Mouse (Mus musculus) urinary bladder, adult 18-20 months (tissue): ENCODE measurements around the gene Ccl24.

Experiments
- DNase-seq, 2 experiments: peaks; one replicate each; pipeline ENCODE4 v3.0.0; 2022; ENCODE audit warnings: low spot score in 2 of 2, mixed read lengths in 2 of 2

Gene Ccl24

DNA sequence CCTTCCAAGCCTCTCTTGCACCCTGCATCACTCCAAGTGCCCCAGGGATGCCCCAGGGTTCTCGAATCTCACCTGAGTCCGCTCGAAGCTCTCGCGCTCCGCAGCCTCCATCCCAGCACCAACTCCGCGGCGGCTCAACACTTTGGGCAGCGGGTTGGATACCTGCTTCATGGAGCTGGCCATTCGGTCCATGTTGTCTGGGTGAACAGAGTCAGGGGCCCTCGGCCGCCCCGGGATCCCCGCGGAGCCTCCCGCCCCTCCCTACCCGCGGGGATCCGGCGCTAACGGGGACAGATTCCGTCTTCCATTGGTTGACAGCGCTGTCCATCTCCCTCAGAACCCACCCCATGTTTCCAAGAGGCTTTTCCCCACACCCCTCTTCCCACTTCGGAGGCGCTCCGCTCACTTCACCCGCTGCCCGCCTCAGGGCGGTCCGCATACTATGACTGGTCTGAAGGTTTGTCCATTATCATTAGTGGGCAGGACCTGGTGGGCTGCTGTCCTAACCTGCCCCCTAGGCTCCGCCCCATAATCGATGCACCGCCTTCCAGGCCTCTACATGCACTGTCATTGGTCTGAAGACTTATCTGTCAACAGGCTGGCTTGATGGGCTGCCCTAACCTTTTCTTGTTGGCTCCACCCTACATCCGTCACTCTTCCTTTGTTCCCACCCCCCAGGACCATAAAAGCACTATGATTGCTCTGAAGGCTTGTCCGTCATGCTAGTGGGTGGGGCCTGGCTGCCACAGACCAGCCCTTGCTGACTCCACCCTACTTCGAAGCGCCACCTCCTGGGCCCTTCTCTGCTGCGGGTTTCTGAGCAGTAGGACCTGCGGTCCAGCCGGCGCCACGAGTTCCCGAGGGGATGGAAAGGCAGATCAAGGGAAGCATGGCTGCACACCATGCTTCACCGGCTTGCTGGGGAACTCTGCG lies 27.7 kb downstream of the Ccl24 start, which contains the start of gene Hip1:
Hip1 (minus strand) TSS at position 256 of the 933 bp plus-strand sequence.
- DNase-seq, result peak; percentile 98 to 99

DNA sequence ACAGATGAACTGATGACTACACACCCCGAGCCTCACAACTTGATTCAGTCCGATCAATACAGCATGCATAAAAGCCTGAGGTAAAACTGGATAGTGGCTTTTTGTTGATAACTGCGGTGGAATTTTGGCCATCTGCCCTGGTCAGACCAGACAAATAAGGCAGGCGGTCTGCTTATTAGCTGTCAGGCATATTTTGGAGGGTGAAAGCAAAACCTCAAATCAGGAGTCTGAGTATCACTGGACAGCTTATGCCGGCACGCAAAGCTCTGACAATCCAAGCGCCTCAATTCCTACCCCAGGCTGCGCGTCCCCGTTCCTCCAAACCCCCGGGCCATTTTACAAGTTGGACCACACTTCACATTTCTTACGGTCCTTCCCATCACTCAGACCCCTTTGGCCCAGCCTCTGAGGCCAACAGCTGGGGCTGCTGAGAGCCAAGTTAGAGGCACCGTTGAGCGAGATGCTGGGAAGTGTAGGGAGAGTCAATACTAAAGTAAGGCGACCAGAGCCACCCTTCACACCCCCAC lies 28.8 kb downstream of the Ccl24 start:
- peak in 1 of 2 experiments; percentile 6 for DNase-seq

DNA sequence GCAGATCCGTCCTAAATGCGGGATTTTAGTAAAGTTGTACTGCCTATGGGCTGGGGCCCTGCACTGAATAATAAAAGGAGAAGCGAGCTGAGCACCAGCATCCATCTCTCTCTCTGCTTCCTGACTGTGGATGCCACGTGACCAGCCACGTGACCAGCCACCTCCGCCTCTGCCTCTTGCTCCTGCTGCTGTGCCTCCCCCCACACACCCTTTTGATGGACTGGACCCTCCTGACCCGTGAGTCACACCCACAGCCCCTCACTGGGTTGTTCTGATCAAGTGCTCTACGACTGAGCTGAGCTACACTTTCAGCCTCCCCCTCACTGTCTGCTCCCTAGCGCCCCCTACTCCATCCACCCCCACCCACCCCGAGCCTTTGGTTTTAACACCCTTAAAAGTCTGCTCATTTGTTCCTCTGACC lies 35.0 kb downstream of the Ccl24 start:
- DNase-seq, result no peak

DNA sequence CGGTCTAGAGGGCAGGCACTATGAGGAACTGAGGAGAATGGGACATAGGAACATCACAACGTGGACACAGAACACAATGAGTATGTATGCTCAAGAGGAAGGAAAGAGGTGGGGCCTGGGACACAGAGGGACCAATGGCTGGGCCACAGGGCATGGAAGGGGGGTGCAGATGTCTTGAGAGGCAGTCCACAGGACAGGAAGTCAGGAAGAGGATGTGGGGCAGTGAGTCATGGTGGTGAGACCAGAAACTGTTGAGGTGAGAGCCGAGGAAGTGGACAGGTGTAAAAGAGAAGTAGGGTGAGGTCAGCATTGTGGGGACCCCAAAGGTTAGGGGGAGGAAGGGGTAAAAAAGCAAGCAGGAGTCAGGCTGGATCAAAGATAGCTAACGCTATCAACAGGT lies 35.5 kb downstream of the Ccl24 start:
- no peak for DNase-seq

DNA sequence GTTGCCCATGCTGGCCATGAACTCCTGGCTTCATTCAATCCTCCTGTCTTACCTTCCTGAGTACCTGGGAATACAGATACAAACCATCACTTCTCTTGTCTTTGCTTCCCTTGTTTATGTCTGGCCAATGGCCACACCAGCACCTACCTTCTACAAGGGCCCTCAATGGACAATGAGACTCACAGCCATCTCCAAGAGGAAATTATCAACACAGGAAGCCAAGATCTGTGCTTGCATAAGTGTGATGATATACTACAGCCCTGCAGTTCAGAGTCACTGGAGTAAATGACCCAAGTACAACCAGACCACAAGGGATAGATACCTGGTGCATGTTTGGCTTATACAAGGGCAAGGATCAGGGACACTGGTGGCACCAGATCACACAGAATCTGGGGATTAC lies 37.0 kb downstream of the Ccl24 start:
- no peak for DNase-seq

- peak; percentile 14 to 50 for DNase-seq
These were observed 39.4 kb downstream of the Ccl24 start for GRCm38 (mm10) chr5:135533431-135533830.

DNA sequence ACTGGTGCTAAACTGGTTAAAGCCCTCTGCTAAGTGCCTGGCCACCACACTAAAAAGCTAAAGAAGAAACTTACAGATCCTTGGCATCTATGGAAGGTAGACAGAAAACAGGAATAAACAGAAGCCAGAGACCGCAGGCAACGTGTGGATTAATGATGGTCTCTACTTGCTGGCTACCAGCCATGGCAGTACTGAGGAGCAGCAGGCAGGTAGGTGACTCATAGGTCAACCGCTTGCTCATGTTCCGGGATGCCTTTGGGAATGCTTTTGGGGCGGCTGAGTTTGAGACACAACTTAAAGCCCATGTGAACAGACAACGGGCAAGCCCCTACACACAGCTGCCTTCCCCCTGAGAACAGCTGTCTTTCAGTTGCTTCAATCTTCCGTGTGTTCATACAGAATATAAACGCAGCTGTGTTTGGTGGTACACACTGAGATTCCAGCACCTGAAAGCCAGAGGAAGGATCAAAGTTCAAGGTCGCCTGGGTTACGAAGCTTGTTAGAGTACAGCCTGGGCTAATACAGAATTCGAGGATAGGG lies 41.5 kb downstream of the Ccl24 start:
- DNase-seq, result no peak

DNA sequence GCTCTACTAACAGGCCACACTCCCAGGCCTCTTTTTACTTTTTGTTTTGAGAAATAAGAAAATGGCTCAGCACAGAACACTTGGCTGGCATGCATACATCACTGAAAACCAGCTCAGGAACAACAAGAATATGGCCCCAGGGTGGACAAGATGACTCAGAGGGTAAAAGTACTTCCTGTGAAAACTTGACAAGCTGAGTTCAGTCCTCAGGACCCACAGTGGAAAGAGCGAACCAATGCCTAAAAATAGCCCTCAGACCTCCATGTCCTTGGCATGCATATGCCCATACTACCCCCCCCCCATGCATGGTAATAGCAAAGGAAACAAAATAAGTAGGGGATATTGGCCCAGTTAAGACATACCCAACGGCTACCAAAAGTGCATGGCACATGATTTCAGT lies 42.9 kb downstream of the Ccl24 start:
- no peak for DNase-seq

- no peak for DNase-seq
These were observed 43.5 kb downstream of the Ccl24 start for GRCm38 (mm10) chr5:135529310-135529709.

DNA sequence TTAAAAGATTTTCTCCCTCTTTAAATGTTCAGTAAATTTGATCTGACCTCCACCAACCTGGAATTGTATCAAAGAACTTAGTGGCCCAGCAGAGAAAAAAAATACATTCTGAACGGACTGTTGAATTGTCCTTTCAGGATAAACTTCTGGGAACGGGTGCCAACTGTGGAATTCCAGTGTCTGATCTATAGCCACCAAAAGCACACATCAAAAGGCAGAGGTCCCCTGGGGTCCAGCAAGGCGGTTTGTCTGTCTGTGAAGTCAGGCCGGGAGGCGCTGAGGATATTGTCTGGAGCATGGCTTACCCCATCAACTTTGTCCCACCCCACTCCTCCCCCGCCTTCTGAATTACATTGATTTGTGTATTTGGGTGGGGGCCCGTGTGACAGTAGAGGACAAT lies 44.9 kb downstream of the Ccl24 start:
- DNase-seq, result no peak

GRCm38 (mm10) chr5:135524660-135525560 lies 47.9 kb downstream of the Ccl24 start:
- no peak for DNase-seq

- no peak for DNase-seq
These were observed 48.8 kb downstream of the Ccl24 start for GRCm38 (mm10) chr5:135524087-135524486.

- DNase-seq, result peak in 1 of 2 experiments; percentile 43
These were observed 50.6 kb downstream of the Ccl24 start for GRCm38 (mm10) chr5:135522111-135522722.
